Mouse (Mus musculus): Measurements from ENCODE around the gene Coq10a.

Gene Coq10a

GRCm38 (mm10) chr10:128382482-128382881 is 13.7 kb upstream of the Coq10a start:
- DNase-seq, result no peak

GRCm38 (mm10) chr10:128380565-128380964 is 11.8 kb upstream of the Coq10a start:
- DNase-seq, result peak; percentile 52

GRCm38 (mm10) chr10:128379260-128379659 is 10.5 kb upstream of the Coq10a start:
- no peak for DNase-seq

- DNase-seq, result peak; percentile 3
Observed at GRCm38 (mm10) chr10:128378462-128378861, 9.7 kb upstream of the Coq10a start.

GRCm38 (mm10) chr10:128377940-128378448 is 9.2 kb upstream of the Coq10a start:
- DNase-seq, result no peak

GRCm38 (mm10) chr10:128377222-128377939 is 8.6 kb upstream of the Coq10a start:
- peak; percentile 70 for DNase-seq

GRCm38 (mm10) chr10:128376455-128377211 is 7.8 kb upstream of the Coq10a start, which contains the start of gene Ankrd52:
Gene Ankrd52, plus strand, starts transcription at chr10:128377115.
- DNase-seq, result peak; percentile 94

GRCm38 (mm10) chr10:128376099-128376454 is 7.3 kb upstream of the Coq10a start:
- DNase-seq, result no peak

GRCm38 (mm10) chr10:128374393-128374792 is 5.6 kb upstream of the Coq10a start:
- no peak for DNase-seq

- no peak for DNase-seq
Observed at GRCm38 (mm10) chr10:128372989-128373748, 4.4 kb upstream of the Coq10a start.

GRCm38 (mm10) chr10:128372142-128372541 is 3.3 kb upstream of the Coq10a start:
- DNase-seq, result no peak

GRCm38 (mm10) chr10:128370601-128371000 is 1.8 kb upstream of the Coq10a start:
- no peak for DNase-seq

- DNase-seq, result no peak
Observed at GRCm38 (mm10) chr10:128370021-128370420, 1.2 kb upstream of the Coq10a start.

- no peak for DNase-seq
Observed at GRCm38 (mm10) chr10:128369599-128369998, 802 bp upstream of the Coq10a start.

- DNase-seq, result no peak
Observed at GRCm38 (mm10) chr10:128369218-128369543, 384 bp upstream of the Coq10a start.

GRCm38 (mm10) chr10:128367899-128368401 is 847 bp downstream of the Coq10a start:
- no peak for DNase-seq

- DNase-seq, result peak; percentile 57
Observed at GRCm38 (mm10) chr10:128362568-128362967, 6.2 kb downstream of the Coq10a start.

- DNase-seq, result no peak
Observed at GRCm38 (mm10) chr10:128361836-128362235, 7.0 kb downstream of the Coq10a start.

GRCm38 (mm10) chr10:128359226-128359625 is 9.6 kb downstream of the Coq10a start:
- no peak for DNase-seq

- peak; percentile 74 for DNase-seq
Observed at GRCm38 (mm10) chr10:128358796-128359195, 10.0 kb downstream of the Coq10a start.

- DNase-seq, result no peak
Observed at GRCm38 (mm10) chr10:128347541-128347940, 21.3 kb downstream of the Coq10a start.

- peak; percentile 78 for DNase-seq
Observed at GRCm38 (mm10) chr10:128344568-128345275, 24.1 kb downstream of the Coq10a start.

All from kidney, postnatal 10 days (tissue).